Mouse (Mus musculus): ENCODE results near the gene Miga1.

- TF ChIP-seq CTCF (IDR thresholded peaks at IDR 0.05; ENCODE audit: extremely low read depth, insufficient read length, insufficient replicate concordance, low read depth, low read length) (no peak), POLR2A (IDR thresholded peaks at IDR 0.05; ENCODE audit: low read depth, low read length) (no peak)
Observed at GRCm38 (mm10) chr3:152295896-152296295, 44.3 kb downstream of the Miga1 start.
